Mouse (Mus musculus) forebrain, embryonic 11.5 days (tissue): ENCODE measurements around the gene Serinc5. TPM values are rescaled to one million over a fixed set of nuclear protein-coding genes. Genes with fewer than 3 reads are reported as not detected.

Source experiments
- ATAC-seq: fragments of 200-750 bp; cut with Nextera tagmentation; replicated peaks from 2 replicates; pipeline ENCODE4 v1.8.0; 2017; ENCODE audit warnings: moderate TSS enrichment; ENCODE audit not compliant: low FRiP score
- DNase-seq: peaks from one replicate; pipeline ENCODE4 v3.0.0-alpha.2; 2017; ENCODE audit warnings: low spot score
- H3K27ac ChIP-seq: fragments of 300-500 bp; sonication (generic); 2 replicates; pipeline ENCODE4 v1.5.1; 2014; ENCODE audit warnings: low read depth, low read length
- H3K27me3 ChIP-seq: fragments of 300-500 bp; sonication (generic); 2 replicates; pipeline ENCODE4 v1.6.1; 2014; ENCODE audit warnings: mild to moderate bottlenecking, low read length, mixed read lengths; ENCODE audit not compliant: control insufficient read depth, insufficient read depth
- H3K36me3 ChIP-seq: fragments of 300-500 bp; sonication (generic); 2 replicates; pipeline ENCODE4 v1.6.1; 2014; ENCODE audit warnings: mild to moderate bottlenecking, low read length, moderate library complexity, mixed read lengths; ENCODE audit not compliant: control insufficient read depth, insufficient read depth
- H3K4me1 ChIP-seq: fragments of 300-500 bp; sonication (generic); replicated peaks from 2 replicates; pipeline ENCODE4 v1.6.1; 2014; ENCODE audit warnings: low read length, mixed read lengths; ENCODE audit not compliant: control insufficient read depth, insufficient read depth
- H3K4me2 ChIP-seq: fragments of 300-500 bp; sonication (generic); 2 replicates; pipeline ENCODE4 v1.6.1; 2014; ENCODE audit warnings: low read depth, mild to moderate bottlenecking, low read length, moderate library complexity, mixed read lengths; ENCODE audit not compliant: severe bottlenecking
- H3K4me3 ChIP-seq: fragments of 300-500 bp; sonication (generic); 2 replicates; pipeline ENCODE4 v1.5.1; 2014; ENCODE audit warnings: low read depth, low read length
- H3K9ac ChIP-seq: fragments of 300-500 bp; sonication (generic); 2 replicates; pipeline ENCODE4 v1.6.1; 2014; ENCODE audit warnings: low read length
- H3K9me3 ChIP-seq: fragments of 300-500 bp; sonication (generic); 2 replicates; pipeline ENCODE4 v1.6.1; 2016; ENCODE audit warnings: low read length, mixed read lengths; ENCODE audit not compliant: control insufficient read depth
- WGBS: fragments of 180-500 bp; shearing (Covaris S2); extraction: QIAGEN DNeasy Blood & Tissue Kit; methylation state at CpG from one replicate; pipeline ENCODE4 v1.1.7; 2014; 5-methylcytosine and 5-hydroxymethylcytosine counted together
- polyA plus RNA-seq: library from polyadenylated mRNA; unstranded; fragments of >200 nt; fragmentation: Nextera tagmentation; extraction: Ambion mirVana; gene quantifications from 2 replicates; pipeline ENCODE4 v1.2.1, GENCODE M21; 2014

The Serinc5 gene
- polyA plus RNA-seq, 1 experiment from 2014 or later: 6.6 TPM

- WGBS: 41% methylated on average over 5 of the region's 5 CpGs
Measured at GRCm38 (mm10) chr13:92696491-92696939, 85.6 kb downstream of the Serinc5 start.

GRCm38 (mm10) chr13:92697141-92697540, 86.2 kb downstream of the Serinc5 start:
- no peaks in the 10 kb centered on the region for H3K9me3 ChIP-seq
- ATAC-seq (no peak), DNase-seq (no peak)
- H3K27ac ChIP-seq: no peak overlapping the region
- no peak overlapping the region for H3K4me3 ChIP-seq
- H3K4me2 ChIP-seq: no peak overlapping the region
- no peaks in the 10 kb centered on the region for H3K27me3 ChIP-seq
- no peaks in the 10 kb centered on the region for H3K36me3 ChIP-seq
- H3K9ac ChIP-seq: no peak overlapping the region
- peaks cover 6% of the 10 kb centered on the region; the same call in 1 of the 2 replicates for H3K4me1 ChIP-seq
- 87% methylated on average over 4 of the region's 4 CpGs for WGBS

More at GRCm38 (mm10) chr13:92696491-92696939, 85.6 kb downstream of the Serinc5 start:
- no peaks in the 10 kb centered on the region for H3K9me3 ChIP-seq
- H3K4me1 ChIP-seq: peaks cover 6% of the 10 kb centered on the region; the same call in 1 of the 2 replicates
- no peaks in the 10 kb centered on the region for H3K27me3 ChIP-seq
- no peak overlapping the region for H3K4me3 ChIP-seq
- no peak overlapping the region for H3K9ac ChIP-seq
- H3K27ac ChIP-seq: no peak overlapping the region
- no peak overlapping the region for H3K4me2 ChIP-seq
- DNase-seq (no peak), ATAC-seq (no peak)
- no peaks in the 10 kb centered on the region for H3K36me3 ChIP-seq

- Histone ChIP-seq H3K4me3 (no peak overlapping the region), H3K36me3 (no peaks in the 10 kb centered on the region), H3K9ac (no peak overlapping the region), H3K4me1 (peaks cover 10% of the 10 kb centered on the region; the same call in 1 of the 2 replicates), H3K27ac (no peak overlapping the region), H3K9me3 (no peaks in the 10 kb centered on the region), H3K4me2 (no peak overlapping the region), H3K27me3 (no peaks in the 10 kb centered on the region)
- 46% methylated on average over 9 of the region's 9 CpGs for WGBS
- ATAC-seq (peak; percentile 34; the same call in 1 of the 2 replicates), DNase-seq (no peak)
Measured at GRCm38 (mm10) chr13:92698781-92699180, 87.9 kb downstream of the Serinc5 start.

- H3K27ac ChIP-seq: no peak overlapping the region
- no peak overlapping the region for H3K4me2 ChIP-seq
- H3K4me3 ChIP-seq: no peak overlapping the region
- DNase-seq: no peak
- no peaks in the 10 kb centered on the region for H3K9me3 ChIP-seq
- H3K9ac ChIP-seq: no peak overlapping the region
- H3K4me1 ChIP-seq: peaks cover 10% of the 10 kb centered on the region; the same call in 1 of the 2 replicates
- no peak for ATAC-seq
- H3K27me3 ChIP-seq: no peaks in the 10 kb centered on the region
- WGBS: 87% methylated on average over 6 of the region's 6 CpGs
- H3K36me3 ChIP-seq: no peaks in the 10 kb centered on the region
Measured at GRCm38 (mm10) chr13:92699395-92699794, 88.5 kb downstream of the Serinc5 start.

- no peak for DNase-seq
- Histone ChIP-seq H3K9ac (no peak overlapping the region), H3K27ac (no peak overlapping the region), H3K4me2 (no peak overlapping the region), H3K9me3 (no peaks in the 10 kb centered on the region), H3K36me3 (no peaks in the 10 kb centered on the region), H3K27me3 (no peaks in the 10 kb centered on the region), H3K4me1 (peaks cover 8% of the 10 kb centered on the region; the same call in 1 of the 2 replicates), H3K4me3 (no peak overlapping the region)
- WGBS: 81% methylated on average over 5 of the region's 5 CpGs
- ATAC-seq: no peak
Measured at GRCm38 (mm10) chr13:92702035-92702434, 91.1 kb downstream of the Serinc5 start.

- H3K9me3 ChIP-seq: no peaks in the 10 kb centered on the region
- peaks cover 9% of the 10 kb centered on the region for H3K4me1 ChIP-seq
- H3K27me3 ChIP-seq: no peaks in the 10 kb centered on the region
- ATAC-seq (peak; percentile 69), DNase-seq (peak; percentile 60)
- H3K27ac ChIP-seq: no peak overlapping the region
- H3K4me3 ChIP-seq: no peak overlapping the region
- no peak overlapping the region for H3K9ac ChIP-seq
- no peak overlapping the region for H3K4me2 ChIP-seq
- WGBS: 32% methylated on average over 8 of the region's 8 CpGs
- H3K36me3 ChIP-seq: no peaks in the 10 kb centered on the region
Measured at GRCm38 (mm10) chr13:92703241-92704027, 92.5 kb downstream of the Serinc5 start.

- no peak overlapping the region for H3K27ac ChIP-seq
- ATAC-seq: no peak
- H3K4me3 ChIP-seq: no peak overlapping the region
- peaks cover 7% of the 10 kb centered on the region for H3K4me1 ChIP-seq
- WGBS: 49% methylated on average over 7 of the region's 7 CpGs
- no peaks in the 10 kb centered on the region for H3K27me3 ChIP-seq
- H3K4me2 ChIP-seq: no peak overlapping the region
- no peaks in the 10 kb centered on the region for H3K9me3 ChIP-seq
- DNase-seq: no peak
- no peak overlapping the region for H3K9ac ChIP-seq
- H3K36me3 ChIP-seq: no peaks in the 10 kb centered on the region
Measured at GRCm38 (mm10) chr13:92704189-92704588, 93.3 kb downstream of the Serinc5 start.

- WGBS: 94% methylated on average over 7 of the region's 7 CpGs
- Histone ChIP-seq H3K9ac (no peak overlapping the region), H3K27ac (no peak overlapping the region), H3K4me3 (no peak overlapping the region), H3K4me2 (no peak overlapping the region), H3K4me1 (peaks cover 7% of the 10 kb centered on the region), H3K9me3 (no peaks in the 10 kb centered on the region), H3K36me3 (no peaks in the 10 kb centered on the region), H3K27me3 (no peaks in the 10 kb centered on the region)
- no peak for ATAC-seq
- DNase-seq: no peak
Measured at GRCm38 (mm10) chr13:92705016-92705535, 94.2 kb downstream of the Serinc5 start.
